Mouse (Mus musculus) cerebellum, adult 2 months (tissue): Measurements from ENCODE around the gene Tmem233.

Experiments used
- CTCF ChIP-seq: fragments of 200-500 bp; IDR thresholded peaks from 2 replicates; pipeline ENCODE4 v1.5.1; 2011; ENCODE audit warnings: low read depth, mild to moderate bottlenecking, control low read depth, low read length, moderate library complexity, borderline replicate concordance; ENCODE audit not compliant: insufficient read depth
- POLR2A ChIP-seq: fragments of 200-500 bp; IDR thresholded peaks from 2 replicates; pipeline ENCODE4 v1.6.1; 2011; ENCODE audit warnings: low read length, control low read depth, borderline replicate concordance; ENCODE audit not compliant: insufficient read depth

- TF ChIP-seq CTCF = no peak
- TF ChIP-seq POLR2A = no peak
Measured at GRCm38 (mm10) chr5:116049821-116050220, 33.2 kb downstream of the Tmem233 start.
